Mouse (Mus musculus) left cerebral cortex, adult 11 months (tissue): Measurements from ENCODE around the gene Dusp1.

Experiments used
- DNase-seq: peaks from one replicate; pipeline ENCODE4 v3.0.0; 2022; ENCODE audit warnings: low spot score

Gene Dusp1

GRCm38 (mm10) chr17:26583606-26584005, 21.7 kb upstream of the Dusp1 start:
- no peak for DNase-seq

DNA sequence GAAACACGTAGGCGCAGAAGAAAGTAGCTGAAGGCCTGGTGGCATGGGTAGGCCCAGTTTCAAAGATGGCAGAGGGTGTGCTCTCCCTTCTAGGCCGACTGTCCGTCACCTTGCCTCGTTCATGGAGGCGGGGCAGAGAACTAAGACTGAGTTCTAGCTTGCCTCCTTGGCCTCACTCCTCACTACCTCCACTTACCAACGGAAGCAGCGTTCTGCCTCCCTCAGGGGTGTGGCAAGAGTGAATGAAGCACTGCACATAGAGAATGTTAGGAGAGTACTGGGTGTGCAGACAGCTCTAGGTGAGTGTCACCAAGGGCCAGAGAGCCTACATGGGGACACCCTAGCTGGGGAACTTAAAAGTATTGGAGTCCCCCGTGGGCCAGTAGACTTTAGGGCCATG, 21.1 kb upstream of the Dusp1 start:
- no peak for DNase-seq

GRCm38 (mm10) chr17:26582297-26582696, 20.4 kb upstream of the Dusp1 start:
- DNase-seq = no peak

- DNase-seq = no peak
These were observed 19.0 kb upstream of the Dusp1 start for GRCm38 (mm10) chr17:26580873-26581401.

GRCm38 (mm10) chr17:26579396-26579795, 17.5 kb upstream of the Dusp1 start:
- DNase-seq = no peak

- DNase-seq = no peak
These were observed 16.8 kb upstream of the Dusp1 start for GRCm38 (mm10) chr17:26578771-26579170.

GRCm38 (mm10) chr17:26578162-26578561, 16.2 kb upstream of the Dusp1 start:
- no peak for DNase-seq

DNA sequence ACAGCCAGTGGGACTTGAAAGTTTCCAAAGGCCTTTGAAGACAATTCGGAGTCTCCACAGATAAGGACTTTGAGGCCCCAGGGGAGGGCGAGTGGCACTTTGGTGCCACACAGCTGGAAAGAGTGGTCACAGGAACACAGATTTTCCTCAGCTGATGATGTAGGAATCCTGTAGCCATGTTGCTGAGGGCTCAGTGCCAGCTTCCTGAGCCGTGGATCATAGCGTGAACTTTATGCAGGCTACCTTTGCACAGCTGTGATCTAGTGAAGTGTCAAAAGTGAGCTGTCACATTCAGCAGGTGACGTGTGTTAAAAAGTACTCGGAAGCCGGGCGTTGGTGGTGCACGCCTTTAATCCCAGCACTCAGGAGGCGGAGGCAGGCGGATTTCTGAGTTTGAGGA, 15.4 kb upstream of the Dusp1 start:
- DNase-seq = no peak

DNA sequence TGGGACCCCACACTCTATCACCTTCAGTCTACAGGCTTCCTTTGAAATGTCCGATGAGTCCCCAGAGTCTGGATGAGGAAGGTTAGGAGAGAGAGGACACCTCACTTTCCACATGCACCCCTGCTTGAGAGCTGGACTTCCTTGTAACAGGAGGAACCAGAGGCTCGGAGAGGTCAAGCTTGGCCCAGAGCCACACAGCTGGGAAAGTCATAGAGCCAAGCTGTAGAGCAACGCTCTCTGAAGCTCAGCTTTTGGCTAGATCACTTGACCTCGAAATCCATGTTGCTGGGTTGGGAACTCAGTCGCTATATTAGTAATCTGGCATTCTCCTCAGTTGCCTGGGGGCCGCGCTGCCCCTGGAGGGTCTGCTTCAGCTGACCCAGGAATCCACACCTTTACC, 14.9 kb upstream of the Dusp1 start:
- DNase-seq = no peak

DNA sequence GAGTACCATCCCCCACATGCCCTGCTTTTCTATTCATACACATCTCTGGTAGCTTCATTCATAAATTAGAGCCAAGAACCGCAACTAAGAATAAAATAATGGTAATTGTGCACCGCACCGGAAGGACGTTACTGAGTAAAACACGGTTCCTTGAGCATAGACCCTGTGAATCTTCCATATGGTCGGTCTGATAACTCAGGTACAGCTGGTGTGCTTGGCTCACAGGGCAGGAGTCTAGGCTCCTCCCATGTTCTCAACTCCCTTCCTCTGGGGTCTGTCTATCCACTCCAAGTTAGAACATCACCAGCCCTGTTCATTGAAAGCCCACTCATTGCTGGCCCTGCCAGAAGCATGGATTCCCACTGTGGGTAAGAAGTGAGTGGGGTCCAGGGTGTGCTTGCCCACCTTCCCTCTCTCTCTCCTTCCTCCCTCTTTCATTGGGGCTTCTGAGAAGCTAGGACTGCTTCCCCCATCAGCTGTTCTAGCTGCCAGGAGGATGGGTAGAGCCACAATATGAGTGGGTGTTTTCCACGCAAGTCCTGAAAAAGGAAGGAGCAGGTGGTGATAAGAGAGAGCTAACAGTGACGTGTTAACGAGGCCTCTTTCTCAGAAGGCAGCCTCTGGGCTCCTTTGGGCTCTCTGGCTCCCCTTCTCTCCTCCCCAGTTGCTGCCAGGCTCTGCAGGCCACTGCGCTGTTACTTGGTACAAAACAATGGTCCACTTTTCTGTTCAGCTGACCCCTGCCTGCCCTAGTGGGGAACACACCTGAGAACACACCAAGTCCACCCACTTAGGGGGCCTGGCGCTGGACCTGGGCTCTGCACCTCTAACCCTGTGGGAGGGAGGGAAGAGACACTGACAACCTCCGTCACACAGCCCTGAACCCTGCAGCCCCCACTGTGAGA, 14.1 kb upstream of the Dusp1 start:
- DNase-seq = no peak

GRCm38 (mm10) chr17:26574701-26575100, 12.8 kb upstream of the Dusp1 start:
- DNase-seq = no peak

- DNase-seq = no peak
These were observed 12.2 kb upstream of the Dusp1 start for GRCm38 (mm10) chr17:26574118-26574517.

DNA sequence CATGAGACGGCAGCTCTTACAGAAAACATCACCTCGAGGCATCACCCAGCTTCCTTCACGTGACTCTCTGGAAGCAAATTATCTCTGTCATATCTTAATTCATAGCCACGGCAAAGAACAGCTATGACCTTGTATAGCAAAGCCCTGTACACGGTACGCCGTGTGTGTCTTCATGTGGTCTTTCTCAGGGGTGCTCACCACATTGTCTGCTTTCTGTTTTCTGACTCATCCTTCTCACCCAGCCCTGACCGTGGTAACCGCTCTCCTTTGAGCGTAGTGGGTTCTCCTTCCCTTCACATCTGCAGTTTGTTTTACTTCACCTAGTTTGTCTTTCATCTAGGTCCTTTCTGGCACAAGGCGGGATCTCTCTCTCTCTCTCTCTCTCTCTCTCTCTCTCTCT, 10.3 kb upstream of the Dusp1 start:
- DNase-seq = no peak

- DNase-seq = no peak
These were observed 9.4 kb upstream of the Dusp1 start for GRCm38 (mm10) chr17:26571377-26571776.

DNA sequence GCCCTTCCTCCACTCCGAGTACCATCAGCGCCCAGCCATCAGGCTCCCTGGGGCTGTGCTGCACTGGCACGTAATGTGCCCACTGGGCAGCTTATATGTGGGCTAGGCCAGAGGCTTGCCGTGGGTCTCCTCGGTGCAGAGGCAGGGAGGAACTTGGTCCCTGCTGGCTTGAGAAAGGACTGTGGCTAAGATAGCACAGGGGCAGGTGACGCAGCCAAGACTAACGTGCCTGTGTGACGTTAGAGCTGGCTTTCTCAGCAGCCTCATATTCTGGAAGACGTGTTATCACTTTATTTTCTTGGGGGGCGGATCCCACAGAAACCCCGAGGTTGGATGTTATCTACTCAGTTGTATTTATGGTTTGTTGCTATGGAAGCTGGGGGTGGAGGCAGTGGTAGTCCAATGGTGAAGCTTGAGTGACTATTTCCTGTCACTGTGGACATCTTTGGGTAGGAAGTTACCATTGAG, 8.8 kb upstream of the Dusp1 start:
- DNase-seq = no peak

- DNase-seq = no peak
These were observed 7.8 kb upstream of the Dusp1 start for GRCm38 (mm10) chr17:26569594-26570350.

GRCm38 (mm10) chr17:26567818-26568173, 5.9 kb upstream of the Dusp1 start:
- DNase-seq = no peak

GRCm38 (mm10) chr17:26567142-26567817, 5.4 kb upstream of the Dusp1 start:
- no peak for DNase-seq

GRCm38 (mm10) chr17:26564439-26564838, 2.5 kb upstream of the Dusp1 start:
- no peak for DNase-seq

- DNase-seq = no peak
These were observed 1.5 kb upstream of the Dusp1 start for GRCm38 (mm10) chr17:26563476-26563875.

DNA sequence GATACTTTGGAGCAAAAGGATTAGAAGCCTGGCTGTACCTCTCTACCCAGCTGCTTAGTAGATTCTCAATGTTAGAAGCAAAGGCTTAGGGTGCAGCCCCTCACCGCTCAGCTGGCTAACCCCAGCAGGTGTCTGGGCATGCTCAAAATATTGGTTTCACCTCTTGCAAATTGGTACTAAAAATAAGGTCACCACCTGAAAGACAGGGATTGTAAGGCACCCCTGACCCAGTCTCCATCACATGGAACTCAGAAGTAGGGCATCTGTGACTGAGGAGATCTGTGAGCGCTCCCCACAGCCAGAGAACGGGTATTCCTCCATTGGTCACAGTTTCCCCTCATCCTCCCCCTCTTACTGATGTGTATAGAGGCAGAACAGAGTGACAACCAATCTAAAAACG, 364 bp upstream of the Dusp1 start:
- no peak for DNase-seq

DNA sequence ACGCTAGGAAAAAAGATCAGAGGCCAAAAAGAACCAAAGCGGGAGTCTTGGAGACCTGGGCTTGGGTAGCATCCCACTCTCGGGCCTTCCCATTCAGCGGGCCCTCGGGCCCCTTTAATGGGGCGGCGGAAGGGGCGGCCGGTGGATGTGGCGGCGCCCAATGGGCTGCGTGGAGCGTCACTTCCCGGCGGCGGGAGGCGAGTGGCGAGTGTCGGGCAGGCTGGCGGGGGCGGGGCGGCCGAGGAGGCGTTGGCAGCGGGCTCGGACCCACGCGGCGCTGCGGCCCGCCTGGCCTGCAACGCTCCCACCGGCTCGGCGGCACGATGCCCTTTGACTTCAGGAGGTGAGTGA, 663 bp downstream of the Dusp1 start, which contains the start of gene Ergic1:
Gene Ergic1, plus strand, starts transcription at position 200 of the 351 bp plus-strand sequence.
- peak; percentile 74 for DNase-seq
